Mouse (Mus musculus) ES-Bruce4 (cell line): ENCODE measurements around the gene Bola3.

ENCODE experiments used
- CTCF ChIP-seq: IDR thresholded peaks from one replicate; pipeline ENCODE4 v1.8.1; 2011; ENCODE audit warnings: low read depth, low read length
- EP300 ChIP-seq: IDR thresholded peaks from 2 replicates; pipeline ENCODE4 v1.6.1; 2011; ENCODE audit warnings: low read depth, low read length; ENCODE audit not compliant: insufficient read depth

GRCm38 (mm10) chr6:83394122-83394521 lies 45.2 kb downstream of the Bola3 start:
- TF ChIP-seq EP300 (no peak), CTCF (no peak)
